Mouse (Mus musculus) heart, embryonic 13.5 days (tissue): ENCODE measurements around the gene Lrtm2. TPM values are rescaled to one million over a fixed set of nuclear protein-coding genes. Genes with fewer than 3 reads are reported as not detected.

Source experiments
- ATAC-seq: fragments of 200-750 bp; cut with Nextera tagmentation; 2 replicates; pipeline ENCODE4 v1.8.0; 2017; ENCODE audit warnings: moderate TSS enrichment; ENCODE audit not compliant: insufficient number of reproducible peaks, low FRiP score, low TSS enrichment; ENCODE audit errors: extremely low read depth
- H3K27ac ChIP-seq: fragments of 300-500 bp; sonication (generic); replicated peaks from 2 replicates; pipeline ENCODE4 v1.5.1; 2015; ENCODE audit warnings: moderate library complexity, mild to moderate bottlenecking, inconsistent platforms
- H3K27me3 ChIP-seq: fragments of 300-500 bp; sonication (generic); replicated peaks from 2 replicates; pipeline ENCODE4 v1.6.1; 2015; ENCODE audit warnings: mild to moderate bottlenecking, inconsistent platforms
- H3K36me3 ChIP-seq: fragments of 300-500 bp; sonication (generic); 2 replicates; pipeline ENCODE4 v1.6.1; 2015; ENCODE audit warnings: mild to moderate bottlenecking, inconsistent platforms
- H3K4me1 ChIP-seq: fragments of 300-500 bp; sonication (generic); 2 replicates; pipeline ENCODE4 v1.6.1; 2015; ENCODE audit warnings: inconsistent platforms
- H3K4me2 ChIP-seq: fragments of 300-500 bp; sonication (generic); 2 replicates; pipeline ENCODE4 v1.6.1; 2015; ENCODE audit warnings: inconsistent platforms, mild to moderate bottlenecking, moderate library complexity
- H3K4me3 ChIP-seq: fragments of 300-500 bp; sonication (generic); 2 replicates; pipeline ENCODE4 v1.5.1; 2015; ENCODE audit warnings: moderate library complexity, mild to moderate bottlenecking, inconsistent platforms
- H3K9ac ChIP-seq: fragments of 300-500 bp; sonication (generic); 2 replicates; pipeline ENCODE4 v1.6.1; 2015; ENCODE audit warnings: inconsistent platforms, mild to moderate bottlenecking, moderate library complexity
- H3K9me3 ChIP-seq: fragments of 300-500 bp; sonication (generic); 2 replicates; pipeline ENCODE4 v1.6.1; 2016; ENCODE audit warnings: inconsistent platforms
- WGBS: fragments of 180-500 bp; shearing (Covaris S2); methylation state at CpG from one replicate; pipeline ENCODE4 v1.1.7; 2015; ENCODE audit warnings: mixed read lengths; 5-methylcytosine and 5-hydroxymethylcytosine counted together
- polyA plus RNA-seq: library from polyadenylated mRNA; unstranded; fragments of >200 nt; fragmentation: Nextera tagmentation; extraction: Ambion mirVana; gene quantifications from 2 replicates; pipeline ENCODE4 v1.2.1, GENCODE M21; 2015

The Lrtm2 gene
- polyA plus RNA-seq, 1 experiment from 2014 or later: 0.17 TPM

DNA sequence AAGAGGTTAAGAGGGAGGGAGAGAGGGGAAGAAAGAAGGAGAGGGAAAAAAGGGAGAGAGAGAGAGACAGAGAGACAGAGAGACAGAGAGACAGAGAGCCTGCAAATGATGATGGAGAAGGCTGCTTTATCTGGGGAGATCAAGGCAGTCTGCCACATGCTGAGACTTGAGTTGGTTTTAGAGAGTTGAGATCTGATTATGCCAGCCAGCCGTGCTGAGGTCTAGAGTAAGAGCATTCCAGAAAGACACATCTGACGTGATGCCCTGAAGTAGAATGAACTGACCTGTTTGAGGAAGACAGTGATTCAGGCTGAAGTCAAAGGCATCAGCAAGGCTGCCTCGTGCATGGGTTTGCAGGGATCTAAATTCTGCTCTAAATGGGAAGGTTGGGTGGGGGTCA lies 3.3 kb upstream of the Lrtm2 start:
- Histone ChIP-seq H3K4me3 (no peak overlapping the region), H3K4me1 (peaks cover 27% of the 10 kb centered on the region), H3K9ac (no peak overlapping the region), H3K36me3 (no peaks in the 10 kb centered on the region), H3K4me2 (no peak overlapping the region), H3K27ac (no peak overlapping the region), H3K27me3 (peaks cover 64% of the 10 kb centered on the region), H3K9me3 (no peaks in the 10 kb centered on the region)
- no peak for ATAC-seq
- 20% methylated on average over 3 of the region's 3 CpGs for WGBS

DNA sequence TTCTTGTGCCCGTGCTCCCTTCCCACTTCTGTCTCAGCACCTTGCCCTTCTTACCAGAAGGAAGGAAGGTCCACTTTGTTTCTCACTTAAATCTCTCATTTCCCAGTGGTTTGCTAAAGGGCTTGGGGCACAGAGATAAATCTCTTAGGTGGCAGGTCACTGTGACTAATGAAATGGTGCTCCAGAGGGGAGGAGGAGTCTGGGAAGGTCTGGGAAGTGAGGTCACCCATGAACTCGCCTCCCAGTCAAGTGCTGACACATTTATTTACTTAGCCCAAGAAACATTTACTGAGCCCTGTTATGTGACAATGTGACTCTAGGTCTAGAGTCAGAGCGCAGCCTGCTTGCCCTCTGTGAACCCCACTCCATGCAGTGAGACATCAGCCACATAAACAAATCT lies 2.6 kb upstream of the Lrtm2 start:
- no peak for ATAC-seq
- Histone ChIP-seq H3K36me3 (no peaks in the 10 kb centered on the region), H3K4me3 (no peak overlapping the region), H3K27me3 (peaks cover 70% of the 10 kb centered on the region), H3K9me3 (no peaks in the 10 kb centered on the region), H3K4me2 (no peak overlapping the region), H3K9ac (no peak overlapping the region), H3K4me1 (peaks cover 32% of the 10 kb centered on the region), H3K27ac (no peak overlapping the region)
- 13% methylated on average over 3 of the region's 3 CpGs for WGBS

DNA sequence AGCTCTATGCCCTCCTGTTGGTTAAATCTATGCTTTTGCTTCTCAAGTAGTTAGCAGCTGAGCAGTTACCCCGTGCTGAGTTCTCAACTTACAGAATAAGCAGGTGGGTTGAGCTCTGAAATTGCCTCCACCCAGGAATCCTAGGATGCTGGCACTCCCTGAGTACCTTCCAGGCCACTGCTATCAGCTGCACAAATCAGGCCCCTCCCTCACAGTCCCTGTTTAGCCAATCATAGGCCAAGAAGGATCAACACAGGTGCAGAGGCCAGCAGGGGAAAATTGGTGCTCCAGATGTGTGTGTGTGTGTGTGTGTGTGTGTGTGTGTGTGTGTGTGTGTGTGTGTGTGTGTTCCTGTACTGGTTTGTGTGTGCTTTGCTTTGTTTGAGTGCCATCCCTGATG lies 1.5 kb upstream of the Lrtm2 start:
- ATAC-seq: no peak
- Histone ChIP-seq H3K4me3 (no peak overlapping the region), H3K36me3 (no peaks in the 10 kb centered on the region), H3K4me1 (peaks cover 32% of the 10 kb centered on the region), H3K27ac (no peak overlapping the region), H3K4me2 (no peak overlapping the region), H3K27me3 (peaks cover 81% of the 10 kb centered on the region), H3K9ac (no peak overlapping the region), H3K9me3 (no peaks in the 10 kb centered on the region)
- 15% methylated on average over 1 of the region's 1 CpGs for WGBS

DNA sequence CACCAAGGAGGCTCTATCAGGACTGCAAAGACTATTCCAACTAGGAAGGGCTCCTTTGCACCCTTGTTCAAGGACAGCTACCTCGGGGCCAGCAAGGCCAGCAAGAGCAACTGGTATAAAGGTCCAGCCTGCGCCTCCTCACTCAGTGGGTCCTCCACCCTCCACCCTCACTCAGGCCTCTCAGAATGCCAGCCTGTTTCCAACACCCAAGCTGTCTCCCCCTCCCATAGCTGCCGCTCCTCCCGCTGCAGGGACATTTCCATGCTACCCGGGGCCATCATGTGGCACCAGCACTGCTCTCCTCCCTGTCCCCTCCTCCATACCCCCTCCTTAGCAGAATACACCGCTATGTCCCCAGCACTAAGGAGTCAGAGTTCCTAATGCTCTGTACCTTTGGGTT lies 630 bp downstream of the Lrtm2 start:
- peak overlapping the region; percentile 69 for H3K4me2 ChIP-seq
- no peaks in the 10 kb centered on the region for H3K36me3 ChIP-seq
- no peak overlapping the region for H3K27ac ChIP-seq
- no peaks in the 10 kb centered on the region for H3K9me3 ChIP-seq
- 8% methylated on average over 6 of the region's 6 CpGs for WGBS
- H3K4me1 ChIP-seq: peaks cover 32% of the 10 kb centered on the region
- ATAC-seq: no peak
- no peak overlapping the region for H3K9ac ChIP-seq
- peak overlapping the region; percentile 49 for H3K4me3 ChIP-seq
- peaks cover 99% of the 10 kb centered on the region for H3K27me3 ChIP-seq

DNA sequence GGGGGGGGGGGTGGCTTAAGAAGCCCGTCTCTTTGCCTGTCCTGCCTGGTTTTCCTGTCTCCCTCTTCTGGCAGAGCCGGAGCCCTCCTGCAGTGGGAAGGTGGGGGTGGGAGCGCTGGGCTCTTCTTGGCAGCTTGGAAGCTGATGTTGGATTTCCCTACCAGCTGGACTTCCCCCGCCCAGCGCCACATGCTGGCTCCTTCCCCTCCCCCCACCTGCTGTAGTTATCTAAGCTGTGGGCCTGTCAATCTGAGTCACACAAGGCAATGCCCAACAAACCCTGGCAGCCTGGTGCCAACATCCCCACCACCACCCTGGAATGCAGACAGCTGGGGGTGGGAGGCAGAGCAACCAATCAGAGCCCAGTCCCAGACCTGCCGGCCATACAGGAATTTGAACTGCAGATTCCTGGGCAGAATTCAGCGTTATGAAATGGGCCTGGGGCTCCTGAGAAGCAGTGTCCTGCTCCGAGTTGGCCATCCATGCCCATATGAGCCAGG lies 1.3 kb downstream of the Lrtm2 start:
- Histone ChIP-seq H3K4me2 (peak overlapping the region; percentile 44), H3K27ac (no peak overlapping the region), H3K4me1 (peaks cover 32% of the 10 kb centered on the region), H3K36me3 (no peaks in the 10 kb centered on the region), H3K9ac (no peak overlapping the region), H3K9me3 (no peaks in the 10 kb centered on the region), H3K4me3 (0 out of 2 replicates have a peak overlapping the region, but pooled peaks have one; percentile 9), H3K27me3 (peaks cover 99% of the 10 kb centered on the region)
- WGBS: 1% methylated on average over 8 of the region's 8 CpGs
- no peak for ATAC-seq

DNA sequence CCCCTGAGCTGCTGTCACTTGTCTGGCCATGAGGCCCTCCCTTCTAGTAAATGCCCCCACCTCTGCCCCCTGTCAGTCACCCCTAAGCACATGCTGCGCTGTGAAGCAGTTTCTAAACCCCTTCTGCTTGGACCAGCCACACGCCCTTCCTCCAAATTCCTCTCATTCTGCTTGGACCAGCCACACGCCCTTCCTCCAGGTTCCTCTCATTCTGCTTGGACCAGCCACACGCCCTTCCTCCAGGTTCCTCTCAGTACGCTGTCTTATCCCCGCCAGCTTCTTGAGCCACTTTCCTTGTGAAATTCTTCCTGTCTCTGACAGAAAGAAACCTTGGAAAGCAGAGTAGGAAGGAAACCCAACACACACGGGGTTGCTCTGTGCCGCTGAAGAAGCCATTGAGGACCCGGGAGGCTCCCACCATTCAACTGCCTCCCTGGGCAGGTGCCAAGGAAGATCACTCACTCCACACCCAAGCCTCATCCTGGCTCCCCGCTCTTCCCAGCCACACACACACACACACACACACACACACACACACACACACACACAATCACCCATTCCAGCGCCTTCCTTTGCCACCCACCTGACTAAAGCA lies 1.9 kb downstream of the Lrtm2 start:
- H3K4me3 ChIP-seq: no peak overlapping the region
- H3K4me1 ChIP-seq: peaks cover 32% of the 10 kb centered on the region
- peaks cover 99% of the 10 kb centered on the region for H3K27me3 ChIP-seq
- H3K27ac ChIP-seq: no peak overlapping the region
- no peak overlapping the region for H3K9ac ChIP-seq
- WGBS: 5% methylated on average over 11 of the region's 11 CpGs
- no peaks in the 10 kb centered on the region for H3K36me3 ChIP-seq
- H3K9me3 ChIP-seq: no peaks in the 10 kb centered on the region
- H3K4me2 ChIP-seq: peak overlapping the region; percentile 44
- ATAC-seq: no peak

DNA sequence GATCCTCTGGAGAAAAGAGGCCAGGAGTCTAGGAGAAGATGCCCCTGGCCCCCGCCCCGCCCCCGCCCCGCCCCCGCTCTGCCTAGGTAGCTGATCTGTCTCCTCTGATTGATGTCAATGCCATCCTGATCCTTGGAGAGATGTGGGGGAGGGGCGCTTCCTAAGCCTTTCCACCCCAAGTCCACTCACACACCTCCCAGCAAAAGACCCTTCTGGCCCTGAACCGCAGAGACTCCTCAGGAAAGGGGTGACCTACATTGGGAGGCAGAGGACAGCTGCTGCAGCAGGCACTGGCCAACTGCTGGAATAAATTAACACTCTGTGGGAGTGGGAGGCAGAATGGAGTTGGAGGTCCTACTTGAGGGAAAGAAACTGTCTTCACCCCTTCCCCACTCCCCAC lies 4.0 kb downstream of the Lrtm2 start:
- no peak overlapping the region for H3K9ac ChIP-seq
- no peak overlapping the region for H3K4me3 ChIP-seq
- H3K4me1 ChIP-seq: peaks cover 26% of the 10 kb centered on the region
- WGBS: 24% methylated on average over 7 of the region's 7 CpGs
- H3K36me3 ChIP-seq: no peaks in the 10 kb centered on the region
- ATAC-seq: no peak
- no peak overlapping the region for H3K27ac ChIP-seq
- peaks cover 100% of the 10 kb centered on the region for H3K27me3 ChIP-seq
- H3K4me2 ChIP-seq: no peak overlapping the region
- H3K9me3 ChIP-seq: no peaks in the 10 kb centered on the region

DNA sequence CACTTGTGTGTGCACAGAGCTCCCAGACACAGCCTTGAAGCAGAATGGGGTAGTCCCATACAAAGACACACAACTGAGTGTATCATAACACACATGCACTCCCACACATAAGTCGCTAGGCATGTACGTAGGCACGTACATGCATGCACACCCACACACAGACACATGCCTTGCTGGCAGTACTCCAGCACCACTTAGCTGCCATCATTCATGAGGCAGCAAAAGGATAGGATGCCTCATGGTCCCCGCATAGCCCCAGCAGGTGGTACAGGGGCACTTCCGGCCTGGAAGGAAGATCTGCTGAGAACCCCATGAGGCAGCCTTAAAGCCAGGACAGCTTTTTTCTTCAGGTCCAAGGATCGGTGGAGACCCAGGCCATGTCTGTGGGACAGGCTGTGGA lies 4.6 kb downstream of the Lrtm2 start:
- ATAC-seq: no peak
- H3K27me3 ChIP-seq: peaks cover 100% of the 10 kb centered on the region
- no peak overlapping the region for H3K9ac ChIP-seq
- no peaks in the 10 kb centered on the region for H3K36me3 ChIP-seq
- H3K27ac ChIP-seq: no peak overlapping the region
- 66% methylated on average over 6 of the region's 6 CpGs for WGBS
- H3K4me1 ChIP-seq: peaks cover 25% of the 10 kb centered on the region
- no peak overlapping the region for H3K4me2 ChIP-seq
- no peak overlapping the region for H3K4me3 ChIP-seq
- no peaks in the 10 kb centered on the region for H3K9me3 ChIP-seq

DNA sequence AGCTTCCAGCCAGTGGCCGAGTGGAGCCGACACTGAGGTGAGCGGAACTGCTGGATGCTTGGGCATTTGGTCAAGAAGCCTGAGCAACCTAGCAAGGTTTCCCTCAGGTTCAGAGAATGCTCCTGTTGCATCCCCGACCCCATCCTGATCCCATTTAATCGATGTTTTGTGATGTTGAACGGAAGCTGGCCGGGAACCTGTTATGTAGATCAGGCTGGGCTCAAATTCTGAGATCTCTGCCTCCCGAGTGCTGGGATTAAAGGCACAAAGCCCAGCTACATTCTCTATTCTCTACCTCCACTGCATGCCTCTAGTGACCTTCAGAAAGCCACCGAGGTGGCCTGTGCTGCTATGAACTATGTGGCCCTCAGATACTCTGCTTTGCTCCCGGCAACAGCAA lies 5.8 kb downstream of the Lrtm2 start:
- Histone ChIP-seq H3K9me3 (no peaks in the 10 kb centered on the region), H3K36me3 (no peaks in the 10 kb centered on the region), H3K27me3 (peaks cover 99% of the 10 kb centered on the region), H3K4me1 (peaks cover 14% of the 10 kb centered on the region), H3K4me2 (no peak overlapping the region), H3K9ac (no peak overlapping the region), H3K27ac (no peak overlapping the region), H3K4me3 (no peak overlapping the region)
- WGBS: 48% methylated on average over 10 of the region's 10 CpGs
- ATAC-seq: no peak

DNA sequence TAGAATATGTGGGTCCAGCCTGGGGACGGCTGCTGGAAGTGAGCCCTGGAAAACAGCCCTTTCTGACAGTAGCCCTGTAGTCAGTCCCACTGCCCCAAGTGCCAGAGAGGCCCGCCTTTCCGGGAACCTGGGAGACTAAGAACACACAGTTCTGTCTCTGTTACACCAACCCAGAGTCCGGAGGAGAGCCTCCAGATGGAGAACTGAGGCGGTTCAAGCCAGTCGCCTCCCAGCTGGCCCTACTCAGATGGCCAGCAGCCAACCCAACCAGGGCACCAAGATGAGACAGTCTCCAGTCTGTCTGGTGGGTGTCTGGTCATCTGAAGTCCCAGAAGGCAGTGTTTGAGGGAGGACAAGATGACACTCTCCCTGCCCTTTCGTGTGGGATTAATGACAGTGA lies 8.8 kb downstream of the Lrtm2 start:
- H3K27ac ChIP-seq: no peak overlapping the region
- WGBS: 66% methylated on average over 7 of the region's 7 CpGs
- H3K9me3 ChIP-seq: no peaks in the 10 kb centered on the region
- no peak overlapping the region for H3K4me2 ChIP-seq
- H3K9ac ChIP-seq: no peak overlapping the region
- H3K4me3 ChIP-seq: no peak overlapping the region
- H3K4me1 ChIP-seq: no peaks in the 10 kb centered on the region
- H3K27me3 ChIP-seq: peaks cover 75% of the 10 kb centered on the region
- H3K36me3 ChIP-seq: no peaks in the 10 kb centered on the region
- ATAC-seq: no peak

DNA sequence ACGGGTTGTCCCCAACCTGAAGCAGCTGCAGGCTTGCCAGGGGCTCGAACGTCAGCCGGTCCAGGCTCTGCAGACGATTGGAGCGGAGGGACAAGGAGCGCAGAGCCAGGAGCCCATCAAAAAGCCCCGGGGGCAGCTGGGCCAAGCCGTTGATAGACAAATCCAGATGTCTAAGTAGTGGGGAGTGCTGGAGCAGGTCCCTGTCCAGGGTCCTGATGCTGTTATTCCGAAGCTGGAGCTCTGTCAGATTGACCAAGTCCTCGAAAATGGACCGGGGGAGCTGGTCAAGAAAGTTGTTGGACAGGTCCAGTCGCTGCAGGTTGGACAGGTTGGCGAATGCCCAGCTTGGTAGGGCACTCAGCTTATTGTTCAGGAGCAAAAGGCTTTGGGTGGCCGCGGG lies 10.1 kb downstream of the Lrtm2 start:
- WGBS: 28% methylated on average over 16 of the region's 16 CpGs
- H3K9ac ChIP-seq: no peak overlapping the region
- no peak overlapping the region for H3K27ac ChIP-seq
- H3K4me2 ChIP-seq: no peak overlapping the region
- H3K9me3 ChIP-seq: no peaks in the 10 kb centered on the region
- H3K4me3 ChIP-seq: no peak overlapping the region
- ATAC-seq: no peak
- H3K27me3 ChIP-seq: peaks cover 69% of the 10 kb centered on the region
- H3K36me3 ChIP-seq: no peaks in the 10 kb centered on the region
- no peaks in the 10 kb centered on the region for H3K4me1 ChIP-seq

DNA sequence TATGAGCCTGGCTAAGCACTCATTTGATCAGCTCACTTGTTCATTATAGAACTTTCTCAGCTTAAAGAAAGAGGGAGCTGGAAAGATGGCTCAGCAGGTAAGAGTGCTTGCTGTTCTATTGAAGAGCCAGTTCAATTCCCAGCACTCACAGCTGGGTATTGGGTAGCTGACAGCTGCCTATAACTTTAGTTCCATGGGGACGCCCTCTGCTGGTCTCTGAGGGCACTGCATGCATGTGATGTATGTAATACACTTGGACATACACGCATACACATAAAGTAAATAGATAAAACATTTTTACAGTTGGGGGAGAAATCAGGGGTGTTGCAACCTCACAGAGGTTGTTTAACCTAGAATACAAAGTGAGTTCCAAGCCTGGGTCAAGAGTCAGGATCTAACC lies 11.2 kb downstream of the Lrtm2 start:
- no peak overlapping the region for H3K9ac ChIP-seq
- H3K27ac ChIP-seq: no peak overlapping the region
- H3K4me2 ChIP-seq: no peak overlapping the region
- no peak for ATAC-seq
- no peak overlapping the region for H3K4me3 ChIP-seq
- no peaks in the 10 kb centered on the region for H3K36me3 ChIP-seq
- 70% methylated on average over 2 of the region's 2 CpGs for WGBS
- H3K27me3 ChIP-seq: peaks cover 64% of the 10 kb centered on the region
- H3K9me3 ChIP-seq: no peaks in the 10 kb centered on the region
- H3K4me1 ChIP-seq: 0 out of 2 replicates have a peak, but pooled peaks cover 4% of the 10 kb centered on the region
